Mouse (Mus musculus): Measurements from ENCODE around the gene Tgfbr3l.

GRCm38 (mm10) chr8:4237814-4238433 lies 10.1 kb upstream of the Tgfbr3l start:
- no peak for TF ChIP-seq CTCF (IDR thresholded peaks at IDR 0.05; ENCODE audit: borderline replicate concordance, control insufficient read depth, extremely low read depth, insufficient read depth, low read length, poor library complexity)
- TF ChIP-seq POLR2A (IDR thresholded peaks at IDR 0.05; ENCODE audit: control insufficient read depth, extremely low read depth, insufficient read depth, low read length, poor library complexity) = no peak

Measured in thymus, adult 2 months (tissue).